Mouse (Mus musculus) hematopoietic stem cell, adult 5-6 weeks (primary cell): Measurements from ENCODE around the gene Ubash3a. TPM values are rescaled to one million over a fixed set of nuclear protein-coding genes. Genes with fewer than 3 reads are reported as not detected.
"Not testable (repeated sequence)": the region's sequence is repeated elsewhere in the genome, so short reads cannot be mapped to it uniquely, and the experiment has no call there.

ENCODE experiments used
- ATAC-seq, 2 experiments: fragments of 125-278 bp in 1 of 2; replicated peaks in 1 of 2; 2 replicates each; pipeline ENCODE4 v1.8.0; 2016 to 2017; ENCODE audit warnings: inconsistent platforms in 2 of 2, mild to moderate bottlenecking in 2 of 2, moderate number of reproducible peaks in 2 of 2, low read depth in 1 of 2, moderate TSS enrichment in 1 of 2; ENCODE audit not compliant: low FRiP score in 2 of 2, poor library complexity in 2 of 2, severe bottlenecking in 2 of 2, insufficient read depth in 1 of 2, low TSS enrichment in 1 of 2
- total RNA-seq: library from RNA; stranded (forward); fragments of 172-1452, 232-1000 nt; gene quantifications from 2 replicates; pipeline ENCODE4 v1.2.3, GENCODE M21; 2017

The Ubash3a gene
- total RNA-seq, 1 experiment from 2014 or later = 39.6 TPM

DNA sequence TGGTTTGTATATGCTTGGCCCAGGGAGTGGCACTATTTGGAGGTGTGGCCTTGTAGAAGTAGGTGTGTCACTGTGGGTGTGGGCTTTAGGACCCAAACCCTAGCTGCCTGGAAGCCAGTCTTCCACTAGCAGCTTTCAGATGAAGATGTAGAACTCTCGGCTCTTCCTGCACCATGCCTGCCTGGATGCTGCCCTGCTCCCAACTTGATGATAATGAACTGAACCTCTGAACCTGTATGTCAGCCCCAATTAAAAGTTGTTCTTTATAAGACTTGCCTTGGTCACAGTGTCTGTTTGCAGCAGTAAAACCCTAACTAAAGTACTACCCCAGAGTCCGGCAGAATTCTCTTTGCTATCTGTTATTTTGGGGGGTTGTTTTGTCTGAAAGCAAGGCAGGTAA lies 62.1 kb downstream of the Ubash3a start:
- ATAC-seq = no peak

DNA sequence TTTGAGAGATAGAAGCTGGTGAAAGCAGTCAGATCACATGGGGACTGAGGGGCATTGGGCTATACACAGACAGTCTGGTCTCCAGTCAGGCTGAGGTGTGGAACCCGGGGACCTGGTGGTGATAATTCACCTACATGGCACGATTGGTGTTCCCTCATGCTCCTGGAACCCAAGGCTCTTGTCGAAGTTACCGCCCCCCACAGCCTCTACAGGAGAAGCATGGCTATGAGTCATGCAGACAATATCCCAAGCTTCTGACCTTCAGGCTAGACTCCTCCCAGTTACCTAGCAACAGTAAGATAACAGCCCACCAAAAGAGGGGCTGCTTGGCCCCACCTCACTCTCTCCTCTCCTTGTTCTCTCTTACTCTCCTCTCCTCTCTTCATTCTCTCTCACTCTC lies 62.6 kb downstream of the Ubash3a start:
- ATAC-seq = no peak

DNA sequence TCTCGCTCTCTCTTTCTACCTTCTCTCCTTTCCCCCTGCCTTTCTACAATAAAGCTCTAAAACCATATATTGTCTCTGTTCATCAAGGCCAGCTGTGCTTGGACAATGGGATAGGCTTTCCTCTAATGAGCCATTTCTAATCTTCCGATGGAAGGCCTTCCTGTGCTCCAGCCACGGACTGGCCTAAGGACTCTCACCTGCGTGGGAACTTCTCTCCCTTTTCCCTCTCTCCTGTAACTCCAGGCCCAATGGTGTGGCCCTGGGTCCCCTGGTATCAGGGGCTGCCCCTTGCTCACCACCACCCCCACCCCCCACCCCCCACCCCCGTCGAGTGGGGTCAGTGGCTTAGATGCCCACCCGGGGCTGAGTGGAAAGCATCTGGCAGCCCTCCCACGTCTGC lies 63.1 kb downstream of the Ubash3a start:
- not testable (repeated sequence) for ATAC-seq

DNA sequence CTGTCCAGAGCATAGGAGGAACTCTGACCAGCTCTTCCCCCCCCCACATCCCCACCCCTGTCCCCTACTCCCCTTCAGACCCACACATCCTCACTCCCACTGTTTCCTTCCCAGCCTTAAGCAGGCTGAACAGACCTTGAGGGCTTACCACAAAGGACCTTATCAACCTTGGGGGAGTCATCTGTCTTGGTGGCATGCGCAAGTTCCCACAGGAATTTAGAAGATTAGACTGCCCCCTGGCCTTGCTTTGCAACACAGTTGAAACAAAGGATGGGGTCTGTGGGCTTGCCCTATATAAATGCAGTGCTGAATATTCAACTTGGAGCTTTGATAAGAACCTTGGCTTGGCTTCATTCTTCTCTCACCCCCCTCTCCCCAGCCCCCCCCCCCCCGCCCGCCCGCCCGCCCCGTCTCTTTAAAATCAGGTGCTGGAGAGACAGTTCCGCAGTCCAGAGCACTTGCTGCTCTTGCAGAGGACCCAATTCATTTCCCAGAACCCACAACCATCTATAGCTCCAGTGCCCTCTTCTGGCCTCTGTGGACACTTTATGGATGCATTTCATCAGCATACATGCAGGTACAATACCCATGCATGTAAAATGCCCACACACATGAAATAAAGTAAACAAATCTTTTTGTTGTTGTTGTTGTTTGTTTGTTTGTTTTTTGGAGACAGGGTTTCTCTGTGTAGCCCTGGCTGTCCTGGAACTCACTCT lies 63.6 kb downstream of the Ubash3a start:
- no peak for ATAC-seq

DNA sequence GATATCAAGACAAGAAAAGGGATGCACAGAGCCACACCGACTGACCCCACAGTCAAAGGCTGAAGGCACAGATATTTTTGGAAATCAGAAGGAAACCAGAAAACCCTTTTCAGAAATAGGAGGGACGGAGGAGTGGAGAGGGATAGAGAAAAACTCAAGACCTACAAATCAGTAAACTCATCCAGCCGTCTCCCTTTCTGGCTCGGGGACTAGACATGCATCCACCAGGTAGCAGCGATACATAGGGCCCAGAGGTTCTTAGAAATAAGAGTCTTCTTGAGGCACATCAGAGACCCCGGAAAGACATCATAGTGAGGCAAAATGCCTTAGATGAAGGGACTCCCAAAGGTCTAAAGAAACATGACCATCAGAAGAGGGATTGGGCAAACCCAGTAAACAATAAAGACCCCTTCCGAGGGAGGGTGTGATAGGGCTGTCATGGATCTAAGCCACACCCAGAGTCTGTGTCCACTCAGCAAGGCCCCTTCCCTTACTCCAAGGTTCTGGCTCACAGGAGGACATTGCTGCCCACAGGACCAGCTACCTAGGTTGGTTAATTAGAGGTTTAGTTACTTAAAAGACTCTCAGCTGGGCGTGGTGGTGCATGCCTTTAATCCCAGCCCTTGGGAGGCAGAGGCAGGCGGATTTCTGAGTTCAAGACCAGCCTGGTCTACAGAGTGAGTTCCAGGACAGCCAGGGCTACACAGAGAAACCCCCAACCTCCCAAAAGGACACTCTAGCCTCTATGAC lies 64.9 kb downstream of the Ubash3a start:
- ATAC-seq = no peak

DNA sequence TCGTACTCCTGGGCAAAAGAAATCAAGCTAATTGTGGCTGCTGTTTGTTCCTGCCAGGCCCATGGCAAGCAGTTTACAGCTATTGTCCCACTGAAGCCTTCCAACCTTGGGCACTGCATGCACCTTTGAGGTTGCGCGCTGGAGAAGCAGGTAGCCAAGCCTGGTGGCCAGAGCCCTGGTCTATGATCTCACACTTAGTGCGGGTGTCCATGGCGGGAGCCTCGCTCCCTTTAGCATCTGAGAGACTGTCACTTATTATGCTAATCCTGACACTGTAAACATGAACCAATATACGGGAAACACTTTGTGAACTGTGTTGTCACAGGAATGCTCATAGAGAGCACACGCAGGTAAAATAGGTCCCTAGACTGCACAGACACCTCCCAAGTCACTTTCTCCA lies 66.0 kb downstream of the Ubash3a start:
- ATAC-seq = no peak

DNA sequence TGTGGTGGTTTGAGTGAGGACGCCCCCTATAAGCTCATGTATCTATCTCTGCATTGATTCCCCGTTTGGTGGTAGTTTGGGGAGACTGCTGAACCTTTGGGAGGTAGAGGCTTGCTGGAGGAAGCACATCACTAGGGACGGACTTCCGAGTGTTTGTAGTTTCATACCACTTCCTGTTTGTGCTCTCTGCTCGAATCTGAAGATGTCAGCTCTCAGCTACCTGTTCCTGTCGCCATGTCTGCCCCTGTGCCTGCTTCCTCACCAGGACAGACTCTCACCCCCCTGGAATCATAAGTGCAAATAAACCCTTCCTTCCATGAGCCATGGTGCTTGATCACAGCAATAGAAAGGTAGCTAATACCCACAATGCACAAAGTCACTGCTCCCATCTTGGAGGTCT lies 67.5 kb downstream of the Ubash3a start:
- ATAC-seq = no peak

DNA sequence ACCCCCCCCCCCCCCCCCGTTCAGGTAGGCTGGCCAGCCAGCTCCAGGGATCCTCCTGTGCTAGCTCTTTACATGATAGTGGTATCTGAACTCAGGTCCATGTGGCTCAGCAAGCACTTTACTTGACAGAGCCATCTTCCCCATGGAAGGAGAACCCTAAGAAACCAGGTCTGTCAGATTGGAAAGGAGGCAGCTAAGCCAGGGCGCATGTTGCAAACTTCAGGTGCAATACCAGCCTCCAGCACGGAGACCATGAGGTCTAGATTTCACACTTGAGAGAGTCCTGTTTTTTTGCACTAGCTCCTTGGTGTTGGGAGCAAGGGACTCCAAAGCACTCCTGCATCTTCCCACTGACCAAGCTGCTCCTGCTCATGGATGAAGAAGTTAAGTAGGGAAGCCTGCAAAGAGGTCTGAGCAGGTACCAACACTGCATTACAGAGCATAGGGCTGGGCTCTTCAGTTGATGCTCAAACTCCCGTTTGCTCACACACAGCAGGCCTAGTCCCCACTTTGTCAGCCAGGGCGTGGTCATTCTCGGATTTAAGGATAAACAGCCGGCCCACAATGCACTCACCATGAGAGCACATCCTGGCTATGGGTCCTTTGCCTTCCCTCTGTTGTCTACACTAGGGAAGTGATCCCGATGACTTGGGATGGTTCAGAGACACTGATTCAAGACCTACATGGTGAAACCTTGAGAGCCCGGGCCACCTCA lies 68.7 kb downstream of the Ubash3a start:
- ATAC-seq = no peak

DNA sequence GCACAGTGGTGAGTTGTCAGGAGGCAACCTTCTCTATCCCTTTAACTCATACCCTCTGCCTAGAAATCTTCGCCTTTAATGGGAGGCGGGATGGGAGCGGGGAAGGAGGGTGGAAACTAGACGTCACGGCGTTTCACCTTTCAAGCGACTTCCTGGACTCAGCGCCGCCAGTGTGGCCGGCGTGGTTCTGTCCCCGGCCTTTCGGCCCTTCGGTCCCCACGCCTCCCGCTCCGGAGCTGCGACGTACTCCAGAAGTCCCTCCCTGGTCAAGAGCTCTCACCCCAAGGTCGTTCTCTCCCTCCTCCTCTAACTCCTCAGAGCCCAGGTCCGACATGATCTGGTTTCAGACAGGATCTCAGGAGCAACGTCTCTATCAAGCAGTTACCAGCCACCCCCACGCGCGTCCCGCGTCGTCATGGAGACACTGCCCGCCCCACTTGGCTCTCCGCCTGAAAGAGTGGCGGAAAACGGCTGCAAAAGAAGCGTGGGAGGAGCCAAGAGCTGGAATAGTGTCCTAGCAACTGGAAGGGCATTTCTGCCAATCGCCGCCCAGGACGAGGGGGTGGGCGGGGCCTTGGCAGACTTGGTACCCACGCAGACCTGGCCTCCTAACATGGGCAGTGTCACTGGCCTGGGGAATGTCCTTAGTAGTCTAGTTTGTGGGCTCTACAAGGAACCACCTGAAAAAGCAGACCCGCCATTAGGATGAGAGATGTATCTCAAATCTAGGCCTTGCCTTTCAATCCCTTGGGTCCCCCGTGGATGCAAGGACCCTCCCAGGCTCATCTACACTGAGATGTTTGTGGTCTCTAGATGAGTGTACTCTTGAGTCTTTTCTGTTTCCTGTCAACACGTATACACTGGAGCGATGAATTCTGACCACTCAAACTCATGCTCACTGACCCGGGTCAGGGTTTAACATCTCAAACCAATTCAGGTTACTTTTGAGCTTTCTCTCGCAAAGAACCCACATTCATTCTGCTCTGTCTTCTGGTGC lies 69.5 kb downstream of the Ubash3a start, which contains the start of gene Rsph1:
Gene Rsph1 (minus strand): TSS at position 462 of the 997 bp plus-strand sequence.
- peak; percentile 71 to 92 for ATAC-seq

DNA sequence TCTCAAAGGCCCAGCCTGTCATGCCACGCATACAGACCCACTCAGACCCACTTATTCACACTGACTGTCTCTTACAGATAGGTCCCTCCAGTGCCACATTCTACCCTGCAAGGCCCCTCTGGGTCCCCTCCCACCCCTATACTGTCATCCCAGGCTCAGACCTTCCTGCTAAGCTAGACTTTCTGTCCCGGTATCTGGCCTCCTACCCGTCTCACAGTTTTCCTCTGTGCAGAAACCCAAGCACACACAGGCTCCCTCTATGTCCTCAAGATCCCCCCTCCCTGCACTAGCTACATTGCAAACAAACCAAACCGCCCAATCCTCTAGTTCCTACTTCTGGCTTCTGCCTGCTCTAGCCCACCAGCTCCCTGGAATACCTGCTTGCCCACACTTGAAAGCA lies 70.3 kb downstream of the Ubash3a start:
- no peak for ATAC-seq

DNA sequence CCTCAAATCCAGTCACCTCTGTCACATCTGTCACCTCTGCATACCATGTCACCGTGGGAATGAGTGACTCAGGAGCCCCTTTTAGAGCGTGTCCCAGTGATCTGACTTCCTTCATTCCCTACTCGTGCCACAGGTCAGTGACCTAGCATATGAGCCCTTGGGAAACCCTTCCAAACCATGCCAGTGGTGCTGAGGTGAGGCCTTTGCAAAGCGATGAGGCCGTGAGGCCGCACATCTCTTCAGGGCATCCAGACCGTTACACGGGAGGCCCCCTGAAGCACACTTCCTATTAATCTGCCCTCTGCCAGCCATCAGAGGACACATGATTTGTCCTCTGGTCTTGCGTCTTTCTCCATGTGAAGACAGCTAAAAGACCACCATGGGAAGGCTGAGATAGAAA lies 71.9 kb downstream of the Ubash3a start:
- no peak for ATAC-seq

DNA sequence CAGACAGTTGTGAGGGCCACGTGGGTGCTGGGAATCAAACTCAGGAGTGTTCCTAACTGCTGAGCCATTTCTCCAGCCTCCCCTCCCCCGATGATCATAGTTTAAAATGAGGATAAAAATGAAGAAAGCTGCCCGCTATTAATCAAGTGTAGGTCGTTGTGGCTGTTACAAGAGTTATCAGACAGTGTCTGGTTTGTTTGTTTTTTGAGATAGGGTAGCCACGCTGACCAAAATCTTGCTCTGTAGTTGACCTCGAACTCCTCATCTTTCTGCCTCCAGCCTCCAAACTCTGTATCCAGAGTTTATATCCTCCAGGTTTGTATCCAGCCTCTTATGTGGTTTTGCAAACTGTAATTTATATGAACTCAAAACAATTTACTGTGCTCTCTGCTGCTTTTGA lies 72.6 kb downstream of the Ubash3a start:
- ATAC-seq = no peak

DNA sequence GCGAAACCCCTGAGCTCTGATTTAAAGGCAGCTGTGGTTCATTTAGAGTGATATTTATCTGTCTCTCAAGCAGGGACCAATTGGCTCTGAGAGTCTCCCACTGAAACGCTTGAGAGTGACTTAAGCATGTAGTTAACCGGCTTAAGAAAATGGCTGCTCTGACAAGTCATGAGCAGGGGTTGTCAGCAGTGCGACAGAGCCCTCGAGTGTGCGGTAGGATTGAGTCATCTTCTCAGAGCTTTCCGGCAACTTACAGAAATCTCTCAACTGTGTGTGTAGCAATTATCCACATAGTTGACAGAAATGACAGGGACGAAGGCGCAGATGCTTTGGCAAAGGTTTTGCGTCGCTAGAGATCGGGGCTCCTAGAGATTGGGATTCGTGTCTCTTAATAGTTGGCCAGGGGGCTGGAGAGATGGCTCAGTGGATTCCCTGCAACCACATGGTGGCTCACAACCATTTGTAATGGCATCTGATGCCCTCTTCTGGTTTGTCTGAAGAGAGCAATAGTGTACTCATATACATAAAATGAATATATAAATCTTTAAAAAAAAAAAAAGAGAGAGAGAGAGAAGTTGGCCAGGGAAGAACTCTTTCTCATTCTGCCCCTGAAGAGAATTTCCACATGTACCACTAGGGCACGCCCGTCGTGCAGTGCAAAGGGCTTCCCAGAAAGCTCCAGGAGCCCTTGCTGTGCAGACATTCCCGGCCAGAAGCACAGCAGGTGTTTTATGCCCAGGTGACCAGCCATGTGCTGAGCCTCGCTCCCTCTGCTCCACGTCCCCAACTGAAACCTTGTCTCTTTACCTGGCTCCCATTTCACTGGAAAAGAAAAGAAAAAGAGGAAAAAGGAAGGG lies 74.4 kb downstream of the Ubash3a start:
- ATAC-seq = no peak

DNA sequence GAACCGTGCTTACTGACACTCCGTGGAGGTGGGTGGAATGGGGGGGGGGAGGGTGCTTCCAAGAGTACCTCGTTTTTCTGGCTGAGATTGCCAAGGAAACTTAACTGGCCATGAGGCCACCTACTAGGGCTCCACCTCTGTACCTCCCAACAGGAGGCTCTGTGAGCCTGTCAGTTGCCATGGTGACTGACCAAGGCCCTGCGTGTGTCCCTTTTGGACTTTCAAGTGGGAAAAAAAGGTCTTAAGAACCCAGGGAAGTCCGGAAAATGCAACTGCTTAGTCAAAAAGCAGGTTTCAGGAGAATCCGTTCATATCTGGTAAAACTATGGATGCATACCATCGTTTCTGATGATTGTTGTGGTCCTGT lies 75.0 kb downstream of the Ubash3a start:
- ATAC-seq = no peak

DNA sequence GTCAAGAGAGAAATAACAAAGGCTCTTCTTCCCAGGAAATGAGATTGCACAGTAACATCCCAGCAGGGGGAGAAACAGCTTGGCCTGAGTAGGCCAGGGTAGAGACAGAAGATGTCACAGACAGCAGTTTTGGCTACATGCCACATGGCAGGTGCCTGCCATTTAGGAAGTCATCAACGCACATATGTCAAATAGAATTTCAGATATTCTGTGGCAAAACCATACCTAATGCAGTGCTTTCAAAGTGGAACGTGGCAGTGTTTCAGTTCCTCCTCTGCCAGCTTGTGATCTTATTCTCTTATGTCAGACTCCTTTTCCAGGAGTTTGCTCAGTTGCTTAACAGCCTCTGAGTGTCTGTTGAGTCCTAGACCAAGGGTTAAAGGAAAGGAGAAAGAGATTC lies 78.2 kb downstream of the Ubash3a start:
- ATAC-seq = no peak

DNA sequence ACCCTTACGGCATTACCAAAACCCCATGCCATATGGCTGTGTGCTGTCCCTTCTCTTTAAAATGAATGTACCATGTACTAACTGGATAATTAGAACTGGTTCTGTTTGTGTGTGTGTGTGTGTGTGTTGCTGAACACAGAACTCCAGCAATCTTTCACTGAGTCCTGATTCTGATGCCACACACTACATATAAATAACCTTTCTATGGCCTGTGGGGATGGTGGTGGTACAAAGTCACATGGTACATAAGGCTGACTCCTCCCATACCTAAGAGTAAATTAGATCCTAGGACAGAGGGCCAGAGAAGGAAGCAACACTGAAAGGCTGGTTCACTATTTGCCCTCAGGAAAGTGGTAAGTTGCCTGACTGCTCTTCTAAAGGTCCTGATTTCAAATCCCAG lies 78.8 kb downstream of the Ubash3a start, which contains the start of gene Slc37a1:
Gene Slc37a1 (plus strand): TSS at position 301 of the 400 bp plus-strand sequence.
- no peak for ATAC-seq
